Mouse (Mus musculus) retina, postnatal 7 days (tissue): ENCODE measurements around the gene Gm28038.

Source experiments
- DNase-seq: peaks from one replicate; pipeline ENCODE4 v3.0.0-alpha.2; 2012; ENCODE audit warnings: low read depth, low spot score

Gene Gm28038

DNA sequence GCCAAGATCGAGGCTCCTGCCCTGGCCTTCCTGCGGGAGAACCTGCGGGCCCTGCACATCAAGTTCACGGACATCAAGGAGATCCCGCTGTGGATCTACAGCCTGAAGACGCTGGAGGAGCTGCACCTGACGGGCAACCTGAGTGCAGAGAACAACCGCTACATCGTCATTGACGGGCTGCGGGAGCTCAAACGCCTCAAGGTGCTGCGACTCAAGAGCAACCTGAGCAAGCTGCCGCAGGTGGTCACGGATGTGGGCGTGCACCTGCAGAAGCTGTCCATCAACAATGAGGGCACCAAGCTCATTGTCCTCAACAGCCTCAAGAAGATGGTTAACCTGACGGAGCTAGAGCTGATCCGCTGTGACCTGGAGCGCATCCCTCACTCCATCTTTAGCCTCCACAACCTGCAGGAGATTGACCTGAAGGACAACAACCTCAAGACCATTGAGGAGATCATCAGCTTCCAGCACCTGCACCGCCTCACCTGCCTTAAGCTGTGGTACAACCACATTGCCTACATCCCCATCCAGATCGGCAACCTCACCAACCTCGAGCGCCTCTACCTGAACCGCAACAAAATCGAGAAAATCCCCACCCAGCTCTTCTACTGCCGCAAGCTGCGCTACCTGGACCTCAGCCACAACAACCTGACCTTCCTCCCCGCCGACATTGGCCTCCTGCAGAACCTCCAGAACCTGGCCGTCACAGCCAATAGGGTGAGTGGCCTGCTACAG lies 24.1 kb upstream of the Gm28038 start:
- DNase-seq = no peak

DNA sequence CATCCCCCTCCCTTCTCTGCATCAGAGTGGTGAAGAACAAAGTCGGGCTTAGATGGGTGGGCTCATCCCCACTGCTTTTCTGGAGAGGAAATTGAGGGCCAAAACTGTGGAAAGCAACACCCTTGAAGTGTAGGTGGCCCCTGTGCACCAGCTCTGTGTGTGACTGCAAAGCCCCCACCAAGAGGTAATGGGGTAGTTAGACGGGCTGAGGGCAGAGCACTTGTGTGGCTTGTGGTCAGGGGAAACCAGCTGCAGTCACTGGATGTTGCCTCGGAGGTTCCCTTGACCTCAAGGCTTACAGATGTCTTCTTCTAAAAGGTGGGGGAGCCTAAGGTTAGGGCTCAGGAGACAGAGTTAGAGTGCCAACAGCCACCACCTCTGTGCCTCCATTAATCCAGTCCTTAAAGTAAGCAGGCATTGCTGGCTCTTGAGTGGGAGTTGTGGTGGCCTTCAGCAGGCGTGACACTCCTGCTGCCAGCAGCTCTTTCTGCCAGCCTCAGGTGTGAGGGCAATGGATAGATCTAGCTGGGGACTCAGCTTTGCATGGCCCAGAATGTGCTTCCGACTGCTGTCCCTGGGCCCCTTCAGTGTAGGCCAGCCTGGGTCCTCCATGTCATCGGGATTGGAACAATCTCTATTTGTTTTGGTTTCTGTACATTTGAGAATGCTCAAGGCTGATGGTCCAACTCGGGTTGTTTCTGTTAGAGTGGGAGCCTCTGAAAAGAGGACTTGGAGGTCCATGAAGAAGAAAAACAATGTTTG lies 23.0 kb upstream of the Gm28038 start:
- DNase-seq = no peak

DNA sequence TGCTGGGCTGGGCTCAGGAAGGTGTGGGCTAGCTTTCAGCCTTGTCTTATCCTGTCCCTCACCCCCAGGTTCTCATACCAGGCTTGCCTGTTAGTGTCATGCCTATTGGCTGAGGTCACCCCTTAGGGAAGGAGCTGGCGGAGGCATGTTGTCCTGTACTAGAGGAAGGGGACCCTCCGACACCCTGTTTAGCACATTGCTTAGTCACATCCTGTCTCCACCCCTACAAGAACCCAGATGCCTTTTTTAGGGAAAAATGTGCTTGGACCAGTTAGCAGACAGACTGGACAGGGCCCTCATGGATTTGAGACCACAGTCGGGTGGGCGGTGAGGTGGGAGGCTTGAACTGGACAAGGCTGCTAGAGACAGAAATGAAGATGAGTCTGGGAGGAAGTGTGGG lies 22.2 kb upstream of the Gm28038 start:
- DNase-seq = no peak

DNA sequence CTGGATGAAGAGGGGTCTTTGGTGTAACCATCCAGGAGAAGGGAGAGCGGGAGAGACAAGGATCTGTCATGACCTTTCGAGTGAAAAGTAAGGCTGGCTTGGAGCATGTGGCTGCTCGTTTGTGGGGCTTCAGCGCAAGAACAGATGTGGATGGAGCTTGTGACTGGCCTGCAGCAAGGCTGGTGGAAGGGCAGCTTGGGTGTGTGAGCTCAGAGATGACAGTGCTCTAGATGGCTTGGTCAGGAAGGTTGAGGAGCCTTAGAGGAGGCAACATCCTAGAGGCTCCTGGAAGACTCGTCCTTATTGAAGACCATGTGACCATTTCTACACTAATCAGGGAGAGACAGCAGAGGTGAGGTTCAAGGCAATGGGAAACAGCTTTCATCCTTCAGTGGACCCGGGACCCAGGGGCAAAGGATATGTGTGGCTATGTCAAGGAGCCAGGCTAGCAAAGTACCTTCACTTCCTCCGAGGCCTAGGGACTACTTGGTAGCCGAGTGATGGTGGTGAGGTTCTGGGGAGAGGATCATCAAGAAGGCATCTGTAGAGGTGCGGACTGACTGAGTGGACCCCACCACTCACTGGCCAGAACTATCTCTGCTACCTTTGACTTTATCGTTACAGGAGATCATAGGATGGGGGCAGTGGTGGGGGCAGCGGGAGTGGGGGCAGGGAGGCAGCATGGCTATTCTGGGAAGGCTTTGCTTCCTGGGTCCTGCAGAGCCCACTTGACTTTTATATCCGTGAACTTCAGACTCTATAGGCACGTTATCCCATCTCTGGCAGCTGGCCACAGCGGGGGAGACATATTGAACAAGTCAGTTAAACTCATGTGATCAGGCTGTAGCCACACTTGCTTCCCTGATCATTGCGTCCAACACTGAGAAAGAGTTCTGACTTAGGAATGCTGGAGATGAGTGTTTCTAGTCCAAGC lies 21.4 kb upstream of the Gm28038 start:
- DNase-seq = no peak

DNA sequence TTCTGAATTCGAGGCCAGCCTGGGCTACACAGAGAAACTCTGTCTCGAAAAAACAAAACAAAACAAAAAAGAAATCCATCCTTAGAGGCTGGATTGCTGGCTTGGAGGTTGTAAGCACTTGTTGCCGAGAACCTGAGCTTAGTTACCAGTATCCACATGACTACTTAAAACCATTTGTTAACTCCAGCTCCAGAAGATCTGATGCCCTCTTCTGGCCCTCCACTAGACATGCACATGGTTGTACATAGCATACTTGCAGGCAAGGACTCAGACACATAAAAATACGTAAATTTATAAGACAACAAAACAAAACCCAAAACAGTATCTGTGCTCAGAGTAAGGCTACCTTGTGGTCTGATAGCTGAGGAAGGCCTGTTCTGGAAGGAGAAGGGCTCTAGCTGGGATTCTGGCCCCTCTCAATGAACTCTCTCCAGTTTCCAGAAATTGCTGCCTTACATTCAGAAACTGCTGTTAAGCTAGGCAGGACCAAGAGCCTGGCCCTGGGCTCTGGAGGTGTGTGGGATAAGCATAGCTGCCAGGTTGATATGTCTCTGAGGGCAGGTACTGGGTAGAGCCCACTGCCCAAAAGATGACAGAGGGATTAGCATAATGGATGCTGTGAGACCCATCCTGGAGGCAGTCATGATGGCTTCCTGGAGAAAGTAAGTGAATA lies 19.6 kb upstream of the Gm28038 start:
- DNase-seq = no peak

DNA sequence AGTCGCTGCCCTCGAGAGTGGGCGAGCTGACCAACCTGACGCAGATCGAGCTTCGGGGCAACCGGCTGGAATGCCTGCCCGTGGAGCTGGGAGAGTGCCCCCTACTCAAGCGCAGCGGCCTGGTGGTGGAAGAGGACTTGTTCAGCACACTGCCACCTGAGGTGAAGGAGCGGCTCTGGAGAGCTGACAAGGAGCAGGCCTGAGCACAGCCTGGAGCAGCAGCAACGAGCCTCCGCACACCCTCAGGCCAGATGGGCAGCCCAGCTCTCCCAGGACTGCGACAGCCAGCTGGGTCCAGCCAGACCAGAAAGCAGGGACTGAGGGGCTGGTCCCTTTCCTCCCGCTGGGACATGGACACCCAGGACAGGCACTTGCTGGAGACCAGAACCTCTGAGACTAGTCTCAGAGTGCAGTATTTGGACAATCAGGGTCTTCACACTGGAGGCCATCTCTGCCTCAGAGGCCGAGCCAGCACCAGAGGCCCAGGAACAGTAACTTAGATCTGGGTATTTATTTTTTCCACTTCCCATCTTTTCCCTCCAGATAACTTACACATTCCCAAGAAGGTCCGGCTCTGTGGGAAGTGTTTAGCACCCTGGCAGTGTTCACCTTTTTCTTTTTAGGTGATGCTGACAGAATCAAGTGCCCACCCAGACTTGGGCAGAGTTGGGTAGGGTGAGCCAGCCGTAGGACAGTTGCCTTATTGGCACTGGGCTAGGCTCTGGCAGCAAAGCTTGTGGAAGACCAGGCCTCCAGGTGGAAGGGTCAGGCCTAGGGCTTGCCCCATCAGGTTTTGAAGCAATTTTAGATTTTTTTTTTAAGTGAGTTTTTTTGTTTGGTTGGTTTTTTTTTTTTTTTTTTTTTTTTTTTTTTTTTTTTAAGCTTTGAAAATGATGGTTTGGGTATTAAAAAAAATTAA lies 18.7 kb upstream of the Gm28038 start:
- no peak for DNase-seq

DNA sequence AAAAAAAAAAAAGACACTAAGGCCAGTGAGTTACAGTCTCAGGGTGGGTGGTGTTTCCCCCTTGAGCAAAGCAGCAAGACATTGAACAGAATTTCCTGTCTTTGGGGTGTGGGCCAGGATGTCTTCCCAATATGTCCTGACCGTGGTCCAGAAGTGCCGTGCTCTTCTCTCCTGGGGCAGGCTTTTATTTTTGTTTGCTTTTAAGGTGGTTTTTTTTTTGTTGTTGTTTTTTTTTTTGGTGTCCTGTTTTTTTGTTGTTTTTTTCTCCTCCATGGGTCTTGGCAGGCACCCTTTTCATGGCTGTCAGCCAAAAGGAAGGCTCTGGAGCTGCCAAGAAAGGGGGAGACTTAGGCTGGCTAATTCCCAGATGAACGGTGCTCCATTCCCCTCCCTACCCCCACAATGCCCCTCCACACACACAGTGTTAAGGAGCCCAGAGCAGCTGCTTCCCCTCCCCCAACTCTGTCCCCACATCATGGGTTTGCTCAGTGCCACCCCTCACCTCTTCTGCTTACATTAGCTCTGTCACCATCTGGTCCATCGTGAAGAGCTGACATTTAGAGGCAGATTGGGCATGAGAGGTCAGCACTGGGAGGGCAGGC lies 17.9 kb upstream of the Gm28038 start:
- DNase-seq = no peak

DNA sequence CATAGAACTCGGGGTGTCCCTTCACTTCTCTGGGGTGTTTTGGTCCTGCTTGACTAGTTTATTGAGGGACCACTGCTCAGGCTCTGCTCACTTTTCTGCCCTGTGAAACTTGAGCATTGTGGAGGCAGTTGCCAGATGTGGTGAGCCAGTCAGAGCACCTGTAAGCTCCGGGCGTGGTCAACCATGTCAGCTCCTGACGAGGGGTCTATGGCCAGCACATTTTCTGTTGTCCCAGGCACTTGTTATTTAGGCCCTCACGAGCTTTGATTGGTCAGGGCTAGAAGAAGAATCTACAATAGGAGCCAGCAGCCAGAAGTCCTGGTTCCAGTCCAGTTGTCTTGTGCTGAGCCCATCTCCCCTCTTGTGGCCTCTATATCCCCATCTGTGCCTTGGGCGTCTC lies 17.0 kb upstream of the Gm28038 start:
- DNase-seq = no peak

DNA sequence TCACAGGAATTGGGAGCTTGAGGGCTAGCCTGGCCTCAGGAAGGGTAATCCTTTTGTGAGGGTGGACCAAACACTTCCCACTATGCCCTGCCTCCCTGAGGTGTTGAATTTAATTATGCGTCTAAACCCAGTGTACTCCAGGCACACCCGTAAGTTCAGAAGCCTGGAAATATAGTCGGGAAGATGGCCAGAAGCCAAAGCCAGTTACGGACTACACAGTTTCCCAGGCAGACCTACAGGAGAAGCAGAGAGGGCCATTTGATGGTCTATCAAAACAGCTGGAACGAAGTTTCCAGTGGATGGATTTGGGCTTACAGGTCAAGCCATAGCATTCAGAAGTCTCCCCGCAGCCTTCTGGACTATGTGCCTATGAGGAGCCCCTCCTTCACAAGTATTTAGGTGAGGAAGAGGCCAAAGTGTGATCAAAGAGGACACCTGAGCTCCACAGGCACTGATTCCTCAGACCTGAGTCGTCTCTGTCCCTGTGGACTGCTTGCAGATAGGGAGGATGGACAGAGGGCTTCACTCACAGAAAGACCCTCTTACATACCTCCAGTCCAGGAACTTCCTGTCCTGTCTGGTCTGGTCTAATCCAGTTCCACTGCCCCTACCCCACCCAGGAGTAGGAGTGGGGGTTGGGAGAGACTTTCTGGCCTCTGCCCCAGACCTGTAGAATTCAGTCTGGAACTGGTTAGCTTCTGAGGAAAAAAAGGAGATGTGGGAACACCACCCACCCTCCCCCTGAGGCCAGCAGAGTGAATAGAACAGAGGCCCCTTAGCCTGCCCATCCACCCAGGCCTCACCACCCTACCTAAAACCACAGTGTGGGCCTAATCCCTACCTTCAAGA lies 15.9 kb upstream of the Gm28038 start:
- no peak for DNase-seq

DNA sequence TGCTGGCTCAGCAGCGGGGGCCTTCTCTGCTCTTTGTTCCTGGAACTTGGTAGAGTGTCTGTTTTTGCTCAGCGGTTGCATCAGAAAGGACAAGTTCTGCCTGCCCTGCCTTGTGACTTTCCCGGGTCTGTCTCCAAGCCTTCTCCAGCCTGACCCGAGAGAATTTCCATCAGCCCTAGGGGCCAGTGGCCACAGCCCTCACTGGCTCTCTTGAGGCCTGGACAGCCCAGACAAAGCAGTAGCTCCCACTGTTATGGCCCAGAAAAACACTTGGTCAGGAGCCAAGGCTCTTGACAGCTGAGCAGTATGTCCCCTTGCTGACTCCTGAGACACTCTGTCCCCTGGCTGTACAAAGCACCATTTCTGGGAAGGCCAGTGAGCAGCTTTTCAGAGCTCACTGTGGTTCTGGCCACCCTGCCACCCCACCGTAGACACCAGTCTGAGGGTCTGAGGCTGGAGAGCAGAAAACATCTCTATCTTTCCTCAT lies 15.0 kb upstream of the Gm28038 start, which contains the start of gene Phyhd1:
TSS of gene Phyhd1 (plus strand) at position 437 of the 487 bp plus-strand sequence.
- DNase-seq = no peak

DNA sequence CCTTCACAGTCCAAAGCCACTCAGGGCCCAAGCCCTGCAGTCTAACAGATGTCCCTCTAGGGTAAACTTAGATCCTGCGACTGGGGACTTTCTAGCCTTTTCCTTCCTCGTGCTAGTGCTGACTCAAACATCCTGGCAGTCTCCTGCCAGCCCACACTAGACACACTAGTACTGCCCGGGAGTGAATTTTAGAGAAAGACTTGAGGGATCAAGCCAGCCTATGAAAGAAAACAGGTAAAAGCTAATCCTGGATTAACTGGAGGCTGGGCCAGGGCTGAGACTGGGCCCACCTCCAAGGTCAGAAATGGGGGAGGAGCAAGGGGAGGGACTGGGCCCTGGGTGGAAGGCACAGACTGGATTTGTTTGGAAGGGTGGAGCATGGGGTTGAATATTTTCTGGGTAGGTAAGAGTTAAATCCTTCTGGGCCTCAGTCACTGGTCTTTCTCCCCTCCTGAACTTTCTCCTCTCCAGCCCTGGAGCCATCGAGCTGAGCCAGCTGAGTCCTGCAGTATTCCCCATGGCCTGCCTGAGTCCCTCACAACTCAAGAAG lies 14.4 kb upstream of the Gm28038 start:
- DNase-seq = peak; percentile 69

DNA sequence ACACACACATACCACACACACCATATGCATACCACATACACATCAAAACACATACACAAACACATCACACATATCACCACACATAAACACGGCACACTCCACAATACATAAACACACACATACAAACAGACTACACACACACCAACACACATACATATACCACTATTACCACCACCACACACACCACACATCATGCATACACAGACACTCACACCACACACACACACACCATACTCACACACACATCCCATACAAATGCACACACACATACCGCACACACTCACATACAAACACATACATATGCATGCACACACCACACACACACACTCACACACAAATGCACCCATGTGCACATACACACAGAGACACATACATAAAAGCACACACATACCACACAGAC lies 13.4 kb upstream of the Gm28038 start:
- no peak for DNase-seq

DNA sequence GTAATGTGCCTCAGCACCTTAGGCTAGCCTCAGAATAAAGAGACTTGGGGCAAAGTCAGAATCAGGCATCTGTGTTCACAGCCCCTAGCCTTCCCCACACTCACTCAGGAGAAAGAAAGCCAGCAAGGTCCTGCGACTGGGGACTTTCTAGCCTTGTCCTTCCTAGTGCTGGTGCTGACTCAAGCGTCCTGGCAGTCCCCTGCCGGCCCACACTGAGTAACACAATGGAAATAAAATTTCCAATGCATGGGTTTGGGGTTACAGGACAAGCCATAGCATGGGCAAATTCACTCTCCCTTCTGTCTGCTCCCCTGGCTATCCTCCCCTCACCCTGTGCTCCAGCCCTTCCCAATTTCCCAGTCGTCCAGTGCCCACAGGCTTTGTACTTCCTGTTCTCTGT lies 12.5 kb upstream of the Gm28038 start:
- DNase-seq = no peak

DNA sequence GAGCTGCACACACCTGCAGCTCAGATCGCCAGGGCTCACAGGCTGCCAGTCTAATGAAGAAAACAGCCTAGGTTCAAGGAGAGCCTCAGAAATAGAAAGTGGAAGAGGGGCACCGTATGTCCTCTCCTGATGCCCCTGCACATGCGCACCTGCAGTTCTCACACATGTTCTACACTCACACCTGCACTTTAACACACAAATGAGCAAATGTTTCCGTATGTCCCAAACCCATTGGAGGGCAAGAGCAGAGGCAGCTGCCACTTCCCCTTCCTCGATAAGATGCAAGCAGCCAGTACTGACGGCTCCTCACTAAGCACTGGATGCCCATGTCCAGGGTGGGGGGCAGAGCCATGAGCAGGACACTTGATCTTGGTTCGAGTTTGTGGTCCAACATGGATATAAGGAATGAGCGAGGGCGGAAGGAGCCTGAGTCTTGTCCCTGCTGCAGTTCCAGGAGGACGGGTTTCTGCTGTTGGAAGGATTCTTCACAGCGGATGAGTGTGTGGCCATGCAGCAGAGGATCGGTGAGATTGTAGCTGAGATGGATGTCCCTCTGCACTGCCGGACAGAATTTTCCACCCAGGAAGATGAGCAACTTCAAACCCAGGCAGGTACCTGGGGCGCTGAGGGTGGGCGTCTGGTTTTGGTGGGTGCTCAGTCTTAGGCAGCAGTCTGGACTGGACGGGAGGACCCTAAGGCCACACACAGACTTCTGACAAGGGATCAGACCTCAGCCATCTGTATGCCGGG lies 11.4 kb upstream of the Gm28038 start:
- no peak for DNase-seq

DNA sequence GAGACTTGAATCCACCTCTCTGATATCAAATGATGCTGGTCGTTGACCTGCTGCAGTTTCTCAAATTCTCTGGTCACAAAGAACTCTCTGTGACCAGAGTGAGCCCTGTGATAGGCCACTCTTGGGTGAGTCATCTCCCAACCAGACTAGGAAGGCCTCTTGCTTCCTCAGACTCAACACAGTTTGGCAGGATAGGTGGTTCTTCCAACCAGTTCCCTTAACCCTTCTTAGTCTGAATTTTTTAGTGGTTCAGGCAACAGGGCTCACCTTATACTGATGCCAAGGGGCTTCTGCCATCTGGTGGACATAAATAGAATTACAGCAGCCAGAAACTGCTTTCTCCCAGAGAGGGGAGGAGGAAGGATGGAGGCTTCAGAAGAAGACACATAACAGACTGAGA lies 10.7 kb upstream of the Gm28038 start:
- DNase-seq = no peak

DNA sequence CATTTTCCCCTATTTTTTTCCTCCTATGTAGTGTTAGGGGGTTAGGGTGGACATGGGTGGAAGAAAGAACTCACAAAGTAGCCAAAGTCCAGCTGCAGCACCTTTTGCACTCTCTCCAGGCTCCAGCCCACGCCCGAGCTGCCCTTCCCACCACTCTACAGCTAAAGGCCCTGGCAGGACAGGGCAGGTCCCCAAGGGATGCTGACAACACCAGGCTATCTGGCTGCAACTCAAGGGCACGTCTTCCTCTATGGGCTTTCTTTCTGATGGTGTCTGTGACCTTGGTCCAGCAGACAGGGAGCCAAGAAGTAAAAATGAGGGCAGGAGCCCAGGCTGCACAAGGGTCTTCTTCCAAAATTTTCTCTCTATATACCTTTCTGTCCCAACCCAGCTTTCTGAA lies 808 bp downstream of the Gm28038 start:
- DNase-seq = no peak

DNA sequence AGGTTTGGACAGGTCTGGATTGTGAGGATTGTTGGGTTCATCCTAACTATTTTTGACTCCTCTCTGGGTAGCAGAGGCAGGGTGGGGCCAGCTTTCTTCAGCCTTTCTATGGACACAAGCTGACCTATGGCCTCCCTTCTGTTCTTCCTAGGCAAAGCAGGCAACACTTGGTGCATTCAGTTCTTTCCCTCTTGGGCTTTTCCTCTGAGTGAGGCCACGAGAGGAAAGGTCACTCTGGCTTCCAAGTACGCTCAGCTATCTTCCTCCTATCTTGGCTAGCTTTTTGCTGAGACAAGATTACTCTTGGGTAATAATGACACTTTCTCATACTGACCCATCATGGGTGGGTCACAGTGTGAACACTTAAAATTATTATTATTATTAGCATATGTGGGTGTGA lies 2.4 kb downstream of the Gm28038 start:
- DNase-seq = no peak

DNA sequence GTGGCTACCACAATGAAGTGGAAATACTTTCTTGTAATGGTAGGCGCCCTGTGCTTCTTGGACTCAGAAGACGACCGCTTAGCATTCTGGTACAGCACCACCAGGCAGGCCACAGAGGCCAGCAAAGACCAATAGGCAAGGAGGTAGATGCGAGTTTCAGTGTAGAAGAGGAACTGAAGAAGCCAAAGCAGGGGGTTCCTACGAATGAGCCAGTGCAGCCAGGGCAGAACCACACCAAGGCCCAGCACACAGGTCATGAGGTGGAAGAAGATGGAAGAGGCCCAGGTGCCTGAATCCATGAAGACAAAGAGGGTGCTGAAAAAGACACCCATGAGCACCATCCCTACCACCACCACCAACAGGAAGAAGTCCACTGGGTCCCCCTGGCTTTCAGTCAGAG lies 4.2 kb downstream of the Gm28038 start:
- DNase-seq = no peak
